Mouse (Mus musculus) lung, adult 2 months (tissue): ENCODE measurements around the gene Gm10563.
"Not testable (repeated sequence)": the region's sequence is repeated elsewhere in the genome, so short reads cannot be mapped to it uniquely, and the experiment has no call there.

Source experiments
- CTCF ChIP-seq: fragments of 200-500 bp; IDR thresholded peaks from 2 replicates; pipeline ENCODE4 v1.5.1; 2011; ENCODE audit warnings: mild to moderate bottlenecking, low read length, control low read depth; ENCODE audit not compliant: insufficient read depth
- POLR2A ChIP-seq: fragments of 200-500 bp; IDR thresholded peaks from 2 replicates; pipeline ENCODE4 v1.6.1; 2011; ENCODE audit warnings: low read depth, mild to moderate bottlenecking, control low read depth, low read length, borderline replicate concordance; ENCODE audit errors: extremely low read depth

GRCm38 (mm10) chr4:155687764-155688163, 42.6 kb upstream of the Gm10563 start:
- TF ChIP-seq POLR2A, CTCF: not testable (repeated sequence)
